19 mouse cellular contexts compared by ENCODE assay signal in the genomic region with DNA sequence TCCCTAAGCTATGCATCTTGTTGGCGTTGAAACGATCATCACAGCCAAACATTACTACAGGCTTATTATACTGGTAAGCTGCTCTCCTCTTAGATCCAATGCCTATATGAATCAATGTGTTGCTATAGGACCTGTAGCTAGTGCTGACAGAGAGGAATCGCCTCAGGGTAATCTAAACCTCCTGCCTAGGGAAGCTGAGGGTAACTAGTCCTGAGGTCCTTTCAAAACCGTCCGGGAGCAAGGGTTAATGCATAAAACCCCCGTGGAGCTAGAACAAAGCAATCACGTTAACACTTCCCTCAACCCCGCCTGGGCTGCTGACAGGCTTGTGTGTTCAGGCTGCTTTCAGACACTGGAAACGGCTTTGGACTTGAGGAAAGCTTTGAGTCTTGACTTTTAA. TPM values are rescaled to one million over a fixed set of nuclear protein-coding genes. Genes with fewer than 3 reads are reported as not detected.
DNase-seq lines count a peak whose midpoint lies in the region; ATAC-seq lines count a peak whose summit lies in the region.
"Had no signal": no experiment of that assay in that cellular context is flagged by ENCODE, and none has a peak within 500 bp of the region (broad histone marks: within the 10 kb centered on the region; RNA-seq: fewer than 3 reads in every experiment).

No protein-coding gene starts in this region.

- no peak overlapping the region for H3K27ac ChIP-seq in neural tube, embryonic 15.5 days (replicated peaks)
- peak overlapping the region; percentile 96 for H3K27ac ChIP-seq in heart, embryonic 16.5 days (ENCODE audit: low read length)
- H3K27ac ChIP-seq: hindbrain, embryonic 14.5 days; limb, embryonic 13.5 days; macrophage had no signal

- peaks cover 25% of the 10 kb centered on the region for H3K4me1 ChIP-seq in neural tube, embryonic 15.5 days
- peaks cover 23% of the 10 kb centered on the region for H3K4me1 ChIP-seq in heart, embryonic 16.5 days (ENCODE audit: control insufficient read depth, insufficient read depth, low read length)

- no peaks in the 10 kb centered on the region for H3K36me3 ChIP-seq in neural tube, embryonic 15.5 days
- H3K36me3 ChIP-seq in heart, embryonic 16.5 days (ENCODE audit: control insufficient read depth, insufficient read depth): no peaks in the 10 kb centered on the region
- H3K36me3 ChIP-seq: limb, embryonic 13.5 days had no signal

- H3K9ac ChIP-seq in neural tube, embryonic 15.5 days (replicated peaks): no peak overlapping the region
- peak overlapping the region; percentile 75 for H3K9ac ChIP-seq in heart, embryonic 16.5 days (ENCODE audit: low read length)
- H3K9ac ChIP-seq: hindbrain, embryonic 14.5 days; limb, embryonic 13.5 days had no signal

- no peak overlapping the region for H3K4me2 ChIP-seq in neural tube, embryonic 15.5 days
- H3K4me2 ChIP-seq in heart, embryonic 16.5 days (ENCODE audit: low read depth, low read length): peak overlapping the region; percentile 74
- H3K4me2 ChIP-seq: hindbrain, embryonic 14.5 days had no signal

- DNase-seq in heart, adult 11 months: peak; percentile 85
- DNase-seq in heart, postnatal 25 days (ENCODE audit: low spot score): no peak
- peak; percentile 61 for DNase-seq in neural tube, embryonic 10.5 days (ENCODE audit: extremely low spot score, low spot score)
- no peak for DNase-seq in left cerebral cortex, adult 11 months (ENCODE audit: low spot score)
- DNase-seq in urinary bladder, postnatal 36 days (ENCODE audit: low spot score in 2 of 2): no peak
- DNase-seq in left cerebral cortex, postnatal 36 days (ENCODE audit: low spot score in 2 of 2): no peak
- DNase-seq: cerebellum, adult 11 months; gastrocnemius, postnatal 14 days; kidney, postnatal 14 days; layer of hippocampus, postnatal 36 days had no signal

- H3K9me3 ChIP-seq in neural tube, embryonic 15.5 days (replicated peaks): no peaks in the 10 kb centered on the region
- H3K9me3 ChIP-seq in heart, embryonic 16.5 days (replicated peaks; ENCODE audit: control insufficient read depth, low read length): no peaks in the 10 kb centered on the region
- H3K9me3 ChIP-seq: limb, embryonic 13.5 days had no signal

- WGBS in neural tube, embryonic 15.5 days: 1% methylated on average over 9 of the region's 9 CpGs
- WGBS in heart, embryonic 16.5 days: 5% methylated on average over 9 of the region's 9 CpGs

- ATAC-seq in neural tube, embryonic 15.5 days (ENCODE audit: low FRiP score): no peak
- ATAC-seq in heart, embryonic 16.5 days (replicated peaks; ENCODE audit: extremely low read depth, insufficient read depth, low FRiP score): no peak
- ATAC-seq: intestine, postnatal 0 days had no signal

- H3K4me3 ChIP-seq in neural tube, embryonic 15.5 days (replicated peaks): no peak overlapping the region
- peak overlapping the region; percentile 51 for H3K4me3 ChIP-seq in heart, embryonic 16.5 days (ENCODE audit: low read length)
- H3K4me3 ChIP-seq: erythroblast, embryonic 14.5 days had no signal

- intact Hi-C loops in heart, postnatal 25 days (cut with DNase I): loop anchor here (5.0 kb wide), 1 partner anchor 196 kb away; no protein-coding TSS in a partner anchor
- intact Hi-C loops in left cerebral cortex, postnatal 36 days (cut with DNase I): no loop called here

- peaks cover 94% of the 10 kb centered on the region for H3K27me3 ChIP-seq in neural tube, embryonic 15.5 days (replicated peaks)
- peaks cover 16% of the 10 kb centered on the region for H3K27me3 ChIP-seq in heart, embryonic 16.5 days (ENCODE audit: control insufficient read depth, insufficient read depth, low read length)

RNA-seq across cellular contexts. Expression of a gene that starts 2.4 kb away (rescaled TPM):
- 10 to 100 TPM; 88.9 to 92.6 TPM for total RNA-seq in heart, postnatal 25 days (2021)
- 0.03 and 0.28 TPM in 2 replicates for polyA plus RNA-seq in neural tube, embryonic 15.5 days (2015; fragmentation: Nextera tagmentation; extraction: Ambion mirVana)
- 67.6 and 68.9 TPM in 2 replicates for polyA plus RNA-seq in heart, embryonic 16.5 days (2015; fragmentation: Nextera tagmentation; extraction: Ambion mirVana)
- total RNA-seq in left cerebral cortex, postnatal 36 days (2021): not detected
- total RNA-seq: common myeloid progenitor, adult 5-6 weeks; gastrocnemius, postnatal 14 days; layer of hippocampus, postnatal 36 days had no signal
- polyA plus RNA-seq: erythroblast, embryonic 14.5 days; intestine, postnatal 0 days; limb, embryonic 13.5 days; macrophage; thymus, postnatal 0 days had no signal

Comparison
In these comparisons a context has a peak if more than half of its experiments do, and no peak if none do; other contexts are left out.
1. DNase-seq: peak in heart, adult 11 months (single experiment) and neural tube, embryonic 10.5 days (single experiment); none in heart, postnatal 25 days (single experiment), left cerebral cortex, adult 11 months (single experiment), urinary bladder, postnatal 36 days (0 of 2) and left cerebral cortex, postnatal 36 days (0 of 2).
2. RNA of a gene that starts 2.4 kb away (total RNA-seq): 88.9 to 92.6 TPM in heart, postnatal 25 days; not detected in left cerebral cortex, postnatal 36 days; every median in the first group is over 10 times any median in the second.